Mouse (Mus musculus) heart, postnatal 36 days (tissue): ENCODE measurements at regions not wholly inside any gene's neighbourhood (a gene's known extent, or its start where the extent isn't known, plus 50 kb on each side); places are given as distances from the start of the nearest gene placed in this dataset.

Experiments
- DNase-seq, 2 experiments: peaks; one replicate each; pipeline ENCODE4 v3.0.0; 2021 to 2022
- intact Hi-C: fragments of 180-260 bp; cut with DNase I; formaldehyde crosslinking; loops from one replicate; pipeline ENCODE4 v1.15.1; 2025

DNA sequence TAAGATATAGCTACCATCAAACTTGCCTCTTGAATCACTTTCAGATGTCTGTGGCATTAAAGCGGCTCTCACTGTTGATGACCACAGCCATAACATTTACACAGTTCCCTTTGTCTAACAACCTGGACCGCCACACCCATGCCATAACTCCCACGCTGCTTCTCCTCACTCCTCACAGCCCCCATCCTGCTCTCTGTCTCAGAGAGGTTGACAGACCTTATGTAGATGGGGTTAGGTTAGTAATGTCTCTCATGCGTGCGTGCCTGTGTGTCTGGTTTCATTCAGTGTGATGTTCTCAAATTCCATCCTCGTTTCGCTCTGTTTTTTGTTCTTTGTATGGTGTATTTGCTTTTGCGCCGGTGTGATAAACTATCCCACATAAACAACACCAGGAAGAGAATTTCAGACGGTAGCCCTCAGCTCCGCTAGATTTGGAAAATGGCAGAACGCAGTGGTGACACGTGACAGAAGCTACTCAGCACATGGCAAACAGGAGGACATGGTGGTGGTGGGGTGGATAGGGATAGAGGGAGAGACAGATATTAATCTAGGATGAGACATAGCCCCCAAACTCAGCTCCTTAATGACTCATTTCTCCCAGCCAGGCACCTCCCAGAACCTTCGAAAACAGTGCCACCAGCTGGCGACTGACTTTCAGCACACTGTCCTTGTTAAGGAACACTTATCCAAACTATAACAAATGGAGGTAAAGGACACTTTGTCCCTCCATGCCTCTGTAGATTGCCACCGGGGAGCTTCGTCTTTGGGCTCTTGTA, 314.9 kb downstream of the Gm49356 start:
- DNase-seq = peak; percentile 56 to 60
- intact Hi-C loops = loop anchor here (2.0 kb wide), 3 partner anchors 87 to 229 kb away; no protein-coding TSS in a partner anchor

- intact Hi-C loops = loop anchor here (2.0 kb wide), 1 partner anchor 86 kb away; no protein-coding TSS in a partner anchor
- no peak for DNase-seq
These were observed 316.0 kb downstream of the Gm49356 start for GRCm38 (mm10) chr15:59205091-59205490.

GRCm38 (mm10) chr15:59205544-59205943, 316.4 kb downstream of the Gm49356 start:
- intact Hi-C loops = loop anchor here (2.0 kb wide), 1 partner anchor 85 kb away; no protein-coding TSS in a partner anchor
- peak in 1 of 2 experiments; percentile 27 for DNase-seq

DNA sequence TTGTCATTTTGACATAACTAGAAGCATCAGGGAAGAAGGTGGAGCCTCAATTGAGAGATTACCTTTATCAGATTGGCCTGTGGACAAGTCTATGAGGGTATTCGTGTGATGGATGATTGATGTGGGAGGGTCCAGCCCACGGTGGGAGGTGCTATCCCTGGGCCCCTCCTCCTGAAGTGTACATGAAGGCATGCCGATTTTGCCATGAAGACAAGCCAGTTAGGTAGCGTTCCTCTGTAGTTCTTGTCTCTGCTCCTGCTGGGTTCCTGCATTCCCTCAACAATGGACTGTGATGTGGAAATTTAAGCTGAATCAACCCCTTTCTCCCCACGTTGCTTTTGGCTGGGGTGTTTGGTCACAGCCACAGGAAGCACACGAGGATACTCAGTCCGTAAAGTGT, 317.5 kb downstream of the Gm49356 start:
- intact Hi-C loops = no loop called here
- DNase-seq = no peak

- DNase-seq = no peak
- intact Hi-C loops = no loop called here
These were observed 318.9 kb downstream of the Gm49356 start for GRCm38 (mm10) chr15:59207976-59208375.

GRCm38 (mm10) chr15:59212362-59212761, 323.3 kb downstream of the Gm49356 start:
- intact Hi-C loops = no loop called here
- DNase-seq = no peak

GRCm38 (mm10) chr15:59214096-59214495, 325.0 kb downstream of the Gm49356 start:
- intact Hi-C loops = no loop called here

DNA sequence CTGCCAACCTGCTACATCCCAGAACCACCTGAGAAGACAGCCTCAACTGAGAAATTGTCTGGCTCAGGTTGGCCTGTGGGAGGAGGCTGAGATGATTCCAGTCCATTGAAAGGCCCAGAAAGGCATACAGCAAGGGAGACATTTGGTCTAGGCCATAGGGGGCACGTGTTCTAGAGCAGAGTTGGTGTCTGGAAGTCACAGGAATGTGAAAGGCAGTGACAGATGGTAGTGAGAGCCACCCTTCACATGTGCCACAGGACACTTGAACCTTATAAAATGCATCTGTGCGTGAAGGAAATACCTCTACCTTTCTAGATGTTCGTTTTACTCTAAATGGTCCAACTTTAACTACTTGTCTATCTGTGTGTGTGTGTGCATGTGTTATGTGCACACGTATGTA, 326.1 kb downstream of the Gm49356 start:
- no peak for DNase-seq
- intact Hi-C loops = no loop called here

More at GRCm38 (mm10) chr15:59214096-59214495, 325.0 kb downstream of the Gm49356 start:
- no peak for DNase-seq

GRCm38 (mm10) chr15:59217481-59217880, 328.4 kb downstream of the Gm49356 start:
- no peak for DNase-seq
- intact Hi-C loops = no loop called here

DNA sequence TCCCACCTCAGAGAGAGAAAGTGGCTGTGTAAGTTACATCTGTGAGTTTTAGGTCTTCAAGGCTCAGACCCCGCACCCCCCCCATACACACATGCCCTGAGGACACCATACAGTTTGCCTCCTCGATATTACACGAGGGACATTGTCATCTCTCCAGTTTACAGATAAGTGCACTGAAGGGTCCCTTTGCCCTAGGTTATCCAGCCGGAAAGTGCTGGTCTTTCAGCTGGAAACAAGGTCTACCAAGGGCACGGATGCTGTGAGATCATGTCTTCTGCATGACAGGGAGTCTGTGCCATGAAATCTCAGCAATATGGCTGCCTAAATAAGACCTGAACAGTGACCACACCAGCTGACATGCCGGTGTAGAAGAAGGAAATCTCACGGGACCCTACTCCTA, 329.8 kb downstream of the Gm49356 start:
- no peak for DNase-seq
- intact Hi-C loops = no loop called here

- DNase-seq = no peak
- intact Hi-C loops = loop anchor here (5.0 kb wide), 1 partner anchor 57 kb away; no protein-coding TSS in a partner anchor
These were observed 336.5 kb downstream of the Gm49356 start for GRCm38 (mm10) chr15:59225637-59226036.

DNA sequence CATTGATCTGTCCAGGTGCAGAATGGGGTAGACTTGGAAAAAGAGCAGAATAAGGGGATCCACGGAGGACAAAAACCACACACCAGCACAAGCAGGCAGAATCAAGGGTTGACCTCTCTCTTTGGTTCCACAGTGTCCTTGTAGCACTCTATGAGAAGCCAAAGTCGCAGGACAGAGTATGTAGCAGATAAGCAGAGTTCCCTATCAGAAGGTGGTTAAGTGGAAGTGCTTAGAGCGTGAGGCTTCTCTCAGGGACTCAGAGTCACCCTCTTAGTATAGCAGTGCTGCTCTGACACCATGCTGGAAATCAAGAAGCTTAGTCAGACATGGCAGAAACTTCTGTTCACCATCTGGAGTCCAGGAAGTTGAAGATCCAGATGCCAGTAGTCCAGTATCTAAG, 338.2 kb downstream of the Gm49356 start:
- DNase-seq = no peak
- intact Hi-C loops = loop anchor here (5.0 kb wide), 1 partner anchor 55 kb away; no protein-coding TSS in a partner anchor

- DNase-seq = no peak
- intact Hi-C loops = no loop called here
These were observed 341.4 kb downstream of the Gm49356 start for GRCm38 (mm10) chr15:59230536-59230935.

DNA sequence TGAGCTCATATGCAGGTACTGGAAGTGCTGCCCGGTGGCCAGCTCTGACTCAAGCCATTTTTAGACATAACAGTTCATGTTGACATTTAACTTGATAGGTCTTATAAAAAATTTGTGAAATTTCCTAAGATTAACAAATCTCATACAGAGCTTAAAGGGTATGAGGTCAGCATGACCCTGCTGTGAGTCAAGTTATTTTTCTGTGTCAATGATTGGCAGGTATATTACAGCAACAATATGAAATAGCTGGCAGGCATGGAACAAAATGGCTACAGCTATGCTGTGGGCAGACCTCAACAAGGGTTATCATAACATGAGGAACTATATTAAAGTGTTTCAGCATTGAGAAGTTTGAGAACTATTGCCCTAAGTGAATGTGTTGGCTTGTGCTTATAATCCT, 342.6 kb downstream of the Gm49356 start:
- intact Hi-C loops = no loop called here
- no peak for DNase-seq

- DNase-seq = no peak
- intact Hi-C loops = no loop called here
These were observed 343.2 kb downstream of the Gm49356 start for GRCm38 (mm10) chr15:59232290-59232689.

GRCm38 (mm10) chr15:59237446-59238161, 348.5 kb downstream of the Gm49356 start:
- intact Hi-C loops = no loop called here
- no peak for DNase-seq

DNA sequence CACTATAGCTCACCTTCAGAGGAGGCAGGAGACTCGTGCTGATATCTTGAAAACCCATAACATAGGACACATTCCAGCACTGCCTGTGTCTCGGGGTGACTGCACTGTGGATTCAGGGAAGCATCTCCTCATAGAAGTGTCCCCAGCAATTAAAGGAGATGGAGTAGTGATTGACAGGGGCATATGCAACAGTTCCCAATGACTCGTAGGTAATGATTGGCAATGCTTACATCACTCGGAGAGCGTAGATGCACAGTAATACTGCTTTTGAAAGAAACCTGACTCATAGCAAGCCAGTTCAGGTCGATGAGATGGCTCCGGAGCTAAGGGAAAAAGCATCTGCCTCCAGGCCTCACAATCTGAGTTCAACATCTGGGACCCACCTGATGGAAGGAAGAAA, 352.7 kb downstream of the Gm49356 start:
- no peak for DNase-seq

GRCm38 (mm10) chr15:59245927-59246649, 357.0 kb downstream of the Gm49356 start:
- peak; percentile 34 to 43 for DNase-seq
- intact Hi-C loops = loop anchor here (5.0 kb wide), 1 partner anchor 49 kb away; no protein-coding TSS in a partner anchor

More for the DNA sequence above, 352.7 kb downstream of the Gm49356 start:
- intact Hi-C loops = no loop called here

- intact Hi-C loops = loop anchor here (5.0 kb wide), 1 partner anchor 51 kb away; no protein-coding TSS in a partner anchor
- DNase-seq = no peak
These were observed 359.6 kb downstream of the Gm49356 start for GRCm38 (mm10) chr15:59248477-59249260.

GRCm38 (mm10) chr15:59261380-59261779, 372.3 kb downstream of the Gm49356 start:
- no peak for DNase-seq
- intact Hi-C loops = no loop called here
